Mouse (Mus musculus) adrenal gland, postnatal 4 days (tissue): Measurements from ENCODE around the gene Pigg. TPM values are rescaled to one million over a fixed set of nuclear protein-coding genes. Genes with fewer than 3 reads are reported as not detected.

Experiments
- DNase-seq, 2 experiments: peaks; one replicate each; pipeline ENCODE4 v3.0.0; 2021 to 2022; ENCODE audit warnings: low spot score in 2 of 2, mixed read lengths in 2 of 2
- total RNA-seq, 2 experiments: library from RNA; stranded (reverse); gene quantifications; 2 replicates each; pipeline ENCODE4 v1.2.3; 2021

The Pigg gene
- total RNA-seq, 2 experiments from 2014 or later = 9.2 to 9.8 TPM

DNA sequence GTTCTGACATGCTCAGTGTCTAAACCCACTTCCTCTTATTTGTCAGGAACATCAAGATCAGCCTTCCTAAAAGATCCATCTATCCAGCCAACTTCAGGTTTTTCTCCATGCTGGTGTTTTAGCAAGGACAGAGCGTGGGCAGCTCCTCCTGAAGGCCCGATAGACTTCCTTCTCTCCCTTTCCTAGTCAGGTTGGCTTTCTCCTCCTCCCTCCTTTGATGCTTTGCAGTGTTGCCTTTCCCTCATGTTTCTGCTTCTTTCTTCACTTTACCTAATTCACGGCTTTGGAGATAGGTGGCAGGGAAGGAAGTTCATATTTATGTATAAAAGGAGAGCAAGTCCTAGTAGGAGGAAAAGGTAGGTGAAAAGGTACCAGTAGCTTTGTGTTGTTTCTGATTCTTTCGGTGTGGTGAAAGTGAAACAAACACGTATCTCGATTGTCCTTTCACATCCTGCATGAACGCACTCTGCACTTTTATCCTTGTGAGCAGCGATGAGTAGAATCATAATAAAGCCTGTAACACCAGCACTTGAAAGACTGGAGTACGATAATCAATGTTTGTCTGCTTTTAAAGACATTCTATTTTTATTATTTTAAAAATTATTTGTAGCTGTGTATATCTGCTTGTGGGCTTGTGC, 37.2 kb downstream of the Pigg start:
- no peak for DNase-seq

DNA sequence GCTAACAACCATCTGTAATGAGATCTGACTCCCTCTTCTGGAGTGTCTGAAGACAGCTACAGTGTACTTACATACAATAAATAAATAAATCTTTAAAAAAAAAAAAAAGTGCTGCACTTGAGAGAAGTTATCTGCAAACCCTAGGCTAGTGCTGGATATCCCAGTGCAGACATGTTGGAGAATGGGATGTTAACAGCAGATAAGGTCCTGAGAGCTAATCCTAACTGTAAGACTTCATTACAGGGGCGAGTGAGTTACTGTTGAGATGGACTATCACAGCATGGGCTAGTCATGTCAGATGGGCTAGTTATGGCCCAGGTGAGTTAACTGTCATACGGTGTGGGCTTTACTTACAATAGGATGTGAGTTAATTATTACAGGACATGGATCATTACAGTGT, 41.6 kb downstream of the Pigg start:
- DNase-seq = no peak

GRCm38 (mm10) chr5:108357862-108358261, 45.5 kb downstream of the Pigg start:
- no peak for DNase-seq

GRCm38 (mm10) chr5:108359491-108359890, 47.1 kb downstream of the Pigg start:
- DNase-seq = no peak

GRCm38 (mm10) chr5:108360211-108360610, 47.8 kb downstream of the Pigg start:
- DNase-seq = no peak

GRCm38 (mm10) chr5:108362330-108362729, 49.9 kb downstream of the Pigg start:
- DNase-seq = no peak

DNA sequence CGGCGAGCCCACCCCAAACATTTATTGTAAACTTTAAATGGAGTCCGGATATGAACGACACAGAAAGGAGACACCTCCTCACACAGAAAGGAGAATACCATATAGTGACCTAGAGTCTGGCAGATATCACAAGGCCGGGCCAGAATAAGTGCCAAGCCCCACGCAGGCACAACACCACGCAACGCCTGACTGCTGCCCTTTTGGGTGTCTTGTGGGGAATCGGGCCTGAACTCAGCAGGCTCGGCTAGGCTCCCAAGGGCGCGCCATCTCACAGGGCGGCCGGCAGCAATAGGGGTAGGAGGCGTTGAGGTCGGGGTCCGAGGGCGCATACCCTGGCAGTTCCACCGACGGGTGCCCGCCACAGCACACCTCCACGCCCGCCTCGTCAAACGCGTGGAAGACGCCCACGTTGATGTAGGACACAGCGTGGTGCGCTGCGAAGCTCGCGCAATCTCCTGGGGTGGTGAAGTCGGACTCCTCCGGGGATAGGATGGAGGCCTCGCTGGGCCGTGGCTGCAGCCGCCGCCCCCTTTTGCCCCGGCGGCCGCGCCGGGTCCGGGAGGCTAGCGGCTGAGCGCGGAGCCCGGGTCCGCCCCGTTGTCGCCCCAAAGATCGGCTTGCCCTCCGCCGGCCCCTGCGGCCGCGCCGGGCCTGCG, 54.0 kb downstream of the Pigg start:
- DNase-seq = no peak

- DNase-seq = no peak
These were observed 54.8 kb downstream of the Pigg start for GRCm38 (mm10) chr5:108366984-108367841.

DNA sequence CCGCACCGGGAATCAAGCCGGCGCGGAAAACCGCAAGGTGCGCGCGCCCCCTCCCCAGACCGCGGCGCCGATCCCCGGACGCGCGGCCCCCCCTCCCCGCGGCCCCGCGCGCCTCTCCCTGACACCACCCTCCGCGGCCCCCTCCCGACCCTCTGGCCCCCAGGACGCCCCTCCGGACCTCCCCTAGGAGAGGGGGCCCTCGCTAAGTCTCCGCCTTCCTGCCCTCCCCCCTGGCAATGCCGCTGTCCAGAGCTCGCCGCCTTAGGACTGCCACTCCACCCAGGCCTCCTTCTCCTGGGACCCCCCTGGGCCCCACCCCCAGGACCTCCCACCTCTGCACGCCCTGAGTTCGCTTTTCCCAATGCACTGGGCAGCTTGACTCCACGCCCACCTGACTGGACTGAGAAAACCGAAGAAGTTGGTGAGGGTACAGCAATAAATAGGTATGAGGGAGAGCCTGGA, 55.5 kb downstream of the Pigg start, which contains the start of gene Gm42517:
Gene Gm42517 (minus strand): TSS at position 52 of the 462 bp plus-strand sequence.
- DNase-seq = no peak

DNA sequence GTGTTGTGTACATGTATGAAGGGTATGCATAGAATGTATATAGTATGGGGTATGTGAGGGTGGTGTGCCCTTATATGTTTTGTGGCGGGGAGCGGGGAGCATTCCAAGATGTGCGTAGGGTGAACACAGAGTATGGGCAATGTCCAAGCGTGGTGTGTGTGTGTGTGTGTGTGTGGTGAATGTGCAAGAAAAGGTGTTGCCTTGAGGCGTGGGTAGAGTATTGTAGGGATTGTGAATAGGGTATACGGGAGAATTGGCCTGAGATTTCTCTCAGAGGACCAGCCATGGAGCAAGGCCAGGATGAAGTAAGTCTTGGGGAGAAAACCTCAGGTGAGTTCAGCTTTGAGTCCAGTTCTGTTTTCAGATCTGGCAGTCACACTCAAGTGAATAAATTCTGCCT, 56.0 kb downstream of the Pigg start:
- DNase-seq = no peak

DNA sequence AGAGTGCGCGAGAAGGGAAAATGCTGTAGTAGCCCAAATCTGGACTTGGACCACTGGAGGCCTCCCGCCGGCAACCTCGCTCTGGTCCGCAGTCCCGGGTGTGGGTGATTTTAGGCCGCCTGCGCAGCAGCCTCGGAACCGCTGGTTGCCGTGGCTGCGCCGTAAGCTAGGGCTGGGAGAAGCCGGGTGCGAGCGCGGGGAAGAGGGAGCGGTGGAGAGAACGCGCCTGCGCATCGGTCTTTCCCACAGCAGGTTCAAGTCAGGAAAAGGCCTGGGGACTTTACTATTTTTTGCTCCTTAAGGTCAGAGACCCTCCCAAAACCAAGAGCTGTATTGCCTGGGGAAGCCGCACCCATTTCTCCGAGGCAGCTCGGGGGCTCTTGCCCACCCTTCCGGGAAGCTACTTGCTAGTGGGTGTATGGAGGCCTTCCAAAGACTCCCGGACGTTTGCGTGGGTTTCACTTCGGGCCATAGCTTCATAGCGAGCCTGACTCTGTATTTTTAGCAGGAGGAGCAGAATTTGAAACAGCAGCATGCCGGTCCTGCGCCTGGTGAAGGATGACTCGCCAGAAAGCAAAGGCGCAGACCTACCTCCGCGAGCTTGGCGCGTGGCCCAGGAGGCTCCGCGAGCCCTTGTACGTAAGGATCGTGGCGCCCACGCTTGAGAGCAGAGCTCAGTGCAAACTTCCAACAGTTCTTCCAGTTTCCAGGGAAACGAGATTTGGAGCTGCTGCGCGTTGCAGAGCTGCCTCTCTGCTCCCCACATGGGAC, 56.6 kb downstream of the Pigg start:
- DNase-seq = no peak

DNA sequence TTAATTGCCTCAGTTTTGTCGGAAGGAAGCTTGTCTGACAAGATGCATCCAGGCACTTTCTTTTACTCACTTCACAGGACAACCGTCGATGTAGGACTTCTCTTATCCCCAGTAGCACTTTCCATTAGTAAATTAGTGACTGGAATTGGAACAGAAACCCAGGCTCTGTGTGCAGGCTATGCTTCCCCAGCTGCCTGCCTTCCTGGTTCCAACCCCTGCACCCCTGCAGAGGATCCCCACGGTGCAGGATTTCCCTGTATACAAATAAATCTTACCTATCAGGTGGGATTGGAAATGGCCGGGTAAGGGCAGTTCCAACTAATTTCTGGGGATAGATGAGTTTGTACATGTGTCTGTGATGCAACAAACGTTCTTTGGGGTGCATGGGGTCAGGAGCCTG, 57.6 kb downstream of the Pigg start:
- DNase-seq = no peak

GRCm38 (mm10) chr5:108374079-108374478, 61.7 kb downstream of the Pigg start:
- no peak for DNase-seq

DNA sequence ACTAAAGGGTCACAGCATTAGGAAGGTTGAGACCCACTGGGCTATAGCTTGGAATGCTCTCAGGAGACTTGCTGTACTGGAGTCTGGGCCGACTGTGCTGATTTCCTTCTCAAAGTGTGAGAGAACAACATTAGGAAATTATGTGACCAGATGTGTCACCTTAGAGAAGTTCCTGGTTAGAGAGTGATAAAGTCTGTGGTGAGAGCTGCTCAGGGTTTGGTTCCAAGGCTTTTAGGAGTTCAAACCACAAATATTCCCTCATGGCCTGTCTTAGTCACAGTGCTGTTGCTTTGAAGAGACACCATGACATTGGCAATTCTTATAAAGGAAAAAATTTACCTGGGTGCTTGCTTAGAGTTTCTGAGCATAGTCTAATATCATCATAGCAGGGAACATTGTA, 63.6 kb downstream of the Pigg start:
- no peak for DNase-seq

GRCm38 (mm10) chr5:108378346-108378745, 65.9 kb downstream of the Pigg start:
- no peak for DNase-seq

- DNase-seq = no peak
These were observed 73.2 kb downstream of the Pigg start for GRCm38 (mm10) chr5:108385632-108386031.

DNA sequence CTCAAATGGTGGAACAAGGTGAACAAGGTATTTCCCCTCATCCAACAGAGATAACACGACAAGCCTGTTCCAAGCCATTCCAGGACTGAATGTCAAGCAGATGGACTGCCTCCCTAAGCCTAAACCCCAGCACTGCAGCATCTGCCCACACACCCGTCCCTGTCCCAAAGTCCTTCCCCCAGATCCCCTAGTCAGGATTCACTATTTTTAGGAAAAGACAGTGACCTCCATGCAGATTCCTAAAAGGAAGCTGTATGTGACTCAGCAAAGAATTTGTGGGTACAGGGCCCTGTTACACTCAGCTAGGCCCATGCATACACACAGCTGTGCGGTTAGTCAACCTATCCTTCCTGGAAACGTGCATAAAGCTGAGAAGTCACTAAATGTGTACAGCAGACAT, 74.0 kb downstream of the Pigg start:
- no peak for DNase-seq

DNA sequence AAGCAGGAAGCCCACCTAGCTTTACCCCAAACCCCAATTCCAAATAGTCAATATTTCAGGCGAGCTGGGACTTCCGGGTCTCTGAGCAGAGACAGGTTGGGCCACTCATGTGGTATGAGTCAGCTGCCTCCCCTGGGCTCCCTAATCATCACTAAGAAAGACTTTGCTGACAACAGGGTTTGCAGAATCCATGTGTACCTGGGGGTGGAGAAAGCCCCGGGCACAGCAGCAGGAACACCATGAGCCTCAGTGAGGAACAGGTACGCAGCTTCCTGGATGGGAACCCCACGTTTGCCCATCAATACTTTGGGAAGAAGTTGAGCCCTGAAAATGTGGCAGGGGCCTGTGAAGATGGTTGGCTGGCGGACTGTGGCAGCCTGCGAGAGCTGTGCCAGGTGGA, 75.8 kb downstream of the Pigg start, which contains the start of gene Pde6b:
Gene Pde6b (plus strand): TSS at position 191 of the 400 bp plus-strand sequence.
- no peak for DNase-seq

DNA sequence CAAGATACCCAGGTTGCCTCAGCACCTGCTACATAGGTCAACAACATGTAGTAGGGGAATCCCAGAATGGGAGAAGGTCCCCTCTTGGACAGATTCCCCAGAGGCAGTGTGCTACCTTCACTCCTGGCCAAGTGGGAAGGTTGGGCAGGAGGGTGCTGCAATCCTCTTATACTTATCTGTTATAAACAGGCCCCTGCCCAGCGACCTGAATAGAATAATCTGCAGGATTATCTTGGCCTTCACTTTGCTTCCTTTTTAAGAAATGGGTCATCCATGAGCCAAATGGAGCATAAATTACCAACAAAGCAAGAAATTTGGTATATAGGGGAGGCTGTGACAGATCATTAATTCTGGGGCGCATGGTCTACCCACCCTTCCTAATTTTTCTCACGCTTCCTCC, 77.3 kb downstream of the Pigg start:
- DNase-seq = no peak
